Mouse (Mus musculus) neural tube, embryonic 14.5 days (tissue): ENCODE measurements around the gene Gad1. TPM values are rescaled to one million over a fixed set of nuclear protein-coding genes. Genes with fewer than 3 reads are reported as not detected.
A peak's percentile ranks its signal among the peaks of the same experiment; 100 is the strongest.
"Not testable (repeated sequence)": the region's sequence is repeated elsewhere in the genome, so short reads cannot be mapped to it uniquely, and the experiment has no call there.

Experiments
- ATAC-seq: fragments of 200-750 bp; cut with Nextera tagmentation; 2 replicates; pipeline ENCODE4 v1.8.0; 2017; ENCODE audit warnings: low read depth, mild to moderate bottlenecking, moderate TSS enrichment, moderate library complexity
- H3K27ac ChIP-seq: fragments of 300-500 bp; sonication (generic); 2 replicates; pipeline ENCODE4 v1.5.1; 2014; ENCODE audit warnings: low read depth, mild to moderate bottlenecking, control low read depth, low read length, moderate library complexity, mixed read lengths
- H3K27me3 ChIP-seq: fragments of 300-500 bp; sonication (generic); 2 replicates; pipeline ENCODE4 v1.6.1; 2014; ENCODE audit warnings: low read length; ENCODE audit not compliant: control insufficient read depth, insufficient read depth
- H3K36me3 ChIP-seq: fragments of 300-500 bp; sonication (generic); 2 replicates; pipeline ENCODE4 v1.6.1; 2014; ENCODE audit warnings: low read length, mixed read lengths; ENCODE audit not compliant: control insufficient read depth, insufficient read depth
- H3K4me1 ChIP-seq: fragments of 300-500 bp; sonication (generic); 2 replicates; pipeline ENCODE4 v1.6.1; 2014; ENCODE audit warnings: low read length; ENCODE audit not compliant: control insufficient read depth, insufficient read depth
- H3K4me2 ChIP-seq: fragments of 300-500 bp; sonication (generic); 2 replicates; pipeline ENCODE4 v1.6.1; 2014; ENCODE audit warnings: mild to moderate bottlenecking, low read depth, low read length, control low read depth
- H3K4me3 ChIP-seq: fragments of 300-500 bp; sonication (generic); 2 replicates; pipeline ENCODE4 v1.5.1; 2014; ENCODE audit warnings: low read depth, low read length, control low read depth, mixed read lengths
- H3K9ac ChIP-seq: fragments of 300-500 bp; sonication (generic); replicated peaks from 2 replicates; pipeline ENCODE4 v1.6.1; 2014; ENCODE audit warnings: low read depth, mild to moderate bottlenecking, control low read depth, low read length, mixed read lengths
- H3K9me3 ChIP-seq: fragments of 300-500 bp; sonication (generic); 2 replicates; pipeline ENCODE4 v1.6.1; 2016; ENCODE audit warnings: low read length; ENCODE audit not compliant: control insufficient read depth
- WGBS: fragments of 180-500 bp; shearing (Covaris S2); extraction: QIAGEN DNeasy Blood & Tissue Kit; methylation state at CpG from one replicate; pipeline ENCODE4 v1.1.7; 2014; 5-methylcytosine and 5-hydroxymethylcytosine counted together
- polyA plus RNA-seq: library from polyadenylated mRNA; unstranded; fragments of >200 nt; fragmentation: Nextera tagmentation; extraction: Ambion mirVana; gene quantifications from 2 replicates; pipeline ENCODE4 v1.2.1, GENCODE M21; 2014

Gad1 gene
- 84.1 and 119 TPM in 2 replicates for polyA plus RNA-seq

DNA sequence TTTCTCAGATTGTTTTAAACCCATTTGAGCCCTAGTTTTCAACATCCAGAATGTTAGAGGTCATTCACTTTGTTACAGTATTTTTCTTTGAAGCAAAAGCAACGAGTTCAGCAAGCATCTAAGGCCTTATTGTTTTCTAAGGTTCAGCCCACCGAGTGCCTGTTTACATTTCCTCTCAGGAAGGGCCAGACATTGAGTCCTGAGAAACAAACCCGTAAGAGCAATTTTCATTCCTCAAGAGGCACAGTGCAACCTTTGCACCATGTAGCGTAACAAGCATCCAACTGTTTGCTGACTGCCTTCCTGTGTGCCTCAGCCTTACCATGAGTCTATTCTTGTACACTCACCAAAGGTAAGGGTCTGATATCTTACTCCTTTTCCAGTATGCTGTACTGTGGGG, at the start of gene Gad1:
Gene Gad1, plus strand, starts transcription at position 301 of the 400 bp plus-strand sequence.
- H3K4me2 ChIP-seq = no peak within 1 kb of the TSS
- H3K4me1 ChIP-seq = no peaks in the 10 kb centered on the region
- no peak for ATAC-seq
- H3K27ac ChIP-seq = no peak within 1 kb of the TSS
- WGBS = 64% methylated on average over 4 of the region's 4 CpGs
- no peaks in the 10 kb centered on the region for H3K36me3 ChIP-seq
- no peaks in the 10 kb centered on the region for H3K27me3 ChIP-seq
- H3K9me3 ChIP-seq = no peaks in the 10 kb centered on the region
- no peak within 1 kb of the TSS for H3K9ac ChIP-seq
- no peak within 1 kb of the TSS for H3K4me3 ChIP-seq

DNA sequence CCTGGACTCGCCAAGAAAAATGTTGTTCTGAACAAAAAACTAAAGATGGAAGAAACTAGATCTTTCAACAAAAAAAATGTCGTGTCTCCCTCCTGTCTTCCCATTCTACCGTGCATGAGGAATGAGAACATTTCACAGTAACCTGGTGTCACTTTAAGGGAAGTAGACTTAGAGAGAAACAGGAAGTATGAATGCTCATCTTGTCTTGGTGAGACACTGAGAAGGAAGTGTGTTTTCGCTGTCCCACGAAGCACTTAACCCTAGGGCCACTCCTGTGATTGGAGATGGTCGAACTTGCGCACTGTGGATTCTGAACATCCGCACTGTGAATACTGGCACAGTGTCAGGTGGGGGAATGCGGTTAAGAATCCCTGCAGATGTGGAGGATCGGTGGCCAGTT, 49.4 kb upstream of the Gad1 start:
- Histone ChIP-seq H3K9me3 (no peaks in the 10 kb centered on the region), H3K4me3 (no peak overlapping the region), H3K27ac (no peak overlapping the region), H3K36me3 (no peaks in the 10 kb centered on the region), H3K4me1 (peaks cover 1% of the 10 kb centered on the region), H3K27me3 (no peaks in the 10 kb centered on the region), H3K9ac (no peak overlapping the region), H3K4me2 (no peak overlapping the region)
- no peak for ATAC-seq
- WGBS = 85% methylated on average over 10 of the region's 10 CpGs

DNA sequence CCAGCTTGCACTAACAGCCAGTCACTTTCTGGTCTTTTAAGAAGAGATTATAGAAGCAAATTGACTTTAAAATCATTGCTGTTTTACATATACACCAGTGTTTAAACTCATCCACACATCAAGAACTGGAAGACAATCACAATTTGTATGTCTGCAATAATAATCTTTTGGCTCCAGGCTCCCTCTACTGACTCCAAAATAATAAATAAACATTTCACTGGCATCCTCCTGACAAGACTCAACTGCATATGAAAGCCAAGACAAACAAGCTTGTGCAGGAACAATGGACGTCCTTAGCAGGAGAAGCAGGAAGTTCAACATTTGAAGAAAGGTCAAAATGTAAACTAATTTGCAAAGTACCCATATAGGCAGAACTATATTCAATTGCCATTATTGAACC, 47.6 kb upstream of the Gad1 start:
- no peak overlapping the region for H3K9ac ChIP-seq
- WGBS = 44% methylated on average over 1 of the region's 1 CpGs
- H3K4me3 ChIP-seq = no peak overlapping the region
- H3K4me1 ChIP-seq = peaks cover 4% of the 10 kb centered on the region
- H3K27me3 ChIP-seq = no peaks in the 10 kb centered on the region
- ATAC-seq = no peak
- H3K9me3 ChIP-seq = no peaks in the 10 kb centered on the region
- no peak overlapping the region for H3K27ac ChIP-seq
- H3K36me3 ChIP-seq = no peaks in the 10 kb centered on the region
- H3K4me2 ChIP-seq = no peak overlapping the region

DNA sequence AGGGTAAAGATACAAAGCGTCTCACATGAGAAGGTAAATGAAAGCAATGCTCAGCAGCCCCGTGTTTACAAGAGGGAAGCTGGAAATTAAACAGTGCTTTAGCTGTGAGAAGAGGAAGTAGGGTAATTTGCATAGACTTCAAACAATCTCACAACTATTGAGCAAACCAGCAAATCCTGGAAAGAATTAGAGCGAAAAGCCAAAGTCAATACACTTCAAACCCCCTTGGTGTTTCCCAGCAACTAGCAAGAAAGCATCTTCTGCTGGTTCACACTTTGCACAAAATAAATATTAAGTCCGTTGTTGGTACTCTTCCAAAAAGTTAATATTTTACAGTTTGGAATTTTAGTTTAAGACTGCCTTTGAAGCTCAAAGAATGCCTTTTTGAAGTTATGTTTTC, 47.0 kb upstream of the Gad1 start:
- H3K4me1 ChIP-seq = peaks cover 4% of the 10 kb centered on the region
- no peak overlapping the region for H3K27ac ChIP-seq
- no peaks in the 10 kb centered on the region for H3K9me3 ChIP-seq
- H3K27me3 ChIP-seq = no peaks in the 10 kb centered on the region
- 43% methylated on average over 4 of the region's 4 CpGs for WGBS
- H3K4me2 ChIP-seq = no peak overlapping the region
- no peaks in the 10 kb centered on the region for H3K36me3 ChIP-seq
- no peak for ATAC-seq
- H3K4me3 ChIP-seq = no peak overlapping the region
- H3K9ac ChIP-seq = no peak overlapping the region

DNA sequence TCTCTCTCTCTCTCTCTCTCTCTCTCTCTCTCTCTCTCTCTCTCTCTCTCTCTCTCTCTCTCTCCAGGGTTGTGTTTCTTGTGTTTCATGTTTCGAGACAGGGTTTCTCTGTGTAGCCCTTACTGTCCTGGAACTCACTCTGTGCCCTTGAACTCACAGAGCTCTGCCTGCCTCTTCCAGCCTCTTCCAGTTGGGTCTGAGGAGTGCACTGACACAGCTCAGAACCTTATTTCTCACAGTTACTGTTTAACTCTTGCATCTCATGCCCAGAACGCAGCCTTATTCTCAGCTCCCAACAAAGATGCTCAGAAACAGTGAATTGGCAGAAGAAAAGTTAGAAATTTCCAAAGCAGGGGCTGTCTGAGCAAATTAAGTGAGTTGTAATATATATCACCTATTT, 46.5 kb upstream of the Gad1 start:
- no peak overlapping the region for H3K9ac ChIP-seq
- H3K27ac ChIP-seq = no peak overlapping the region
- no peaks in the 10 kb centered on the region for H3K36me3 ChIP-seq
- H3K27me3 ChIP-seq = no peaks in the 10 kb centered on the region
- H3K4me1 ChIP-seq = peaks cover 4% of the 10 kb centered on the region
- H3K9me3 ChIP-seq = no peaks in the 10 kb centered on the region
- no peak overlapping the region for H3K4me3 ChIP-seq
- no peak overlapping the region for H3K4me2 ChIP-seq
- 61% methylated on average over 2 of the region's 2 CpGs for WGBS
- ATAC-seq = no peak

DNA sequence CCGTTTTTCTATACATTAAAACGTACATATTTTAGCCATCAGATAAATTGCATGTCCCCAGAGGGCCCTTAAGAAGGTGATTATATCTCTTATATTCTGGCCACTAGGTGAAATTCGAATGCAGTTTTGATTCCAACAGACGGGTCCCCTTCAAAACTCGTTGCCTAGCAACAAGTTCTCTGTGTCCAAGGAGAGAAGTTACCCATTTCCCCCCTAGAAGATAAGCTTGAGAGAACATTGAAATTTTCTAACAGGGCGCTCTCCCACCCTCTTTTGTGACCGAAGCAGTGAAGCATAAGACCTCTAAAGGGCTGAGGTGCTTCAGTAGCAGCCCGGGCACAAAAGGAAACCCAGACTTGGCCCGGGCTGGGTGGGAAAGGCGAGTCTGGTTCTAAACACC, 44.4 kb upstream of the Gad1 start, which contains the start of gene Erich2:
Gene Erich2, plus strand, starts transcription at position 324 of the 400 bp plus-strand sequence.
- peak within 1 kb of the TSS; percentile 92 for H3K4me2 ChIP-seq
- no peaks in the 10 kb centered on the region for H3K36me3 ChIP-seq
- 14% methylated on average over 10 of the region's 10 CpGs for WGBS
- H3K9me3 ChIP-seq = no peaks in the 10 kb centered on the region
- peak within 1 kb of the TSS; percentile 47 for H3K9ac ChIP-seq
- H3K27me3 ChIP-seq = no peaks in the 10 kb centered on the region
- no peak within 1 kb of the TSS for H3K27ac ChIP-seq
- ATAC-seq = no peak
- peak within 1 kb of the TSS; percentile 50 for H3K4me3 ChIP-seq
- H3K4me1 ChIP-seq = peaks cover 4% of the 10 kb centered on the region

DNA sequence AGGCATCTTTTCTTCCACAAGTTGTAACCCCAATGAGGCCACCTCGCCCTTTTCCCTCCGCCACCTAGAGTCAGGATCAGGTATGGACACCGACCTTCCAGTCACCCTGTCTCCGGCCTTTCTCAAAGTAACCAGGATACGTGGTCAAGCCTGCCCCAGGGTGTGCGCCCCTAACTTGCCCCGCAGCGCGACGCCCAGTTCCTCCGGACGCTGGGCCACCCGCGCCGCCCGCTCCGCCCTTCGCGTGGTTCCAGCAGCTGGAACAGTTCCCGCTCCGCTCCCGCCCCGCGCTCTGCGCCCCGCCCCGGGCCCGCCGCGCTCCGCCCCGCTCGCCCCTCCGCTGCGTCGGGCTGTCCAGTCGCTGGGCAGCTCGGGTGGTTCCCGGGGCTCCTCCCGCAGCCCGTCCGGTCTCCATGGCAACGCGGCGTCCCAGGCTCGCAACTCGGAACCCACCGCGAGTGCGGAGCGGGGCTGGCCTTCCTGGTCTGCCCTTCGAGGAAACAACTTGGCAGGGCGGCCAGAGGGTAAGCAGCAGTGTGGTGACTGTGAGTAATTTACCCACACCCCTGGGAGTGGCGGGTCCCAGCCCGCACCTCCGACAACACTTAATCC, 43.7 kb upstream of the Gad1 start:
- 1% methylated on average over 56 of the region's 56 CpGs for WGBS
- peak overlapping the region; percentile 92 for H3K4me2 ChIP-seq
- no peak overlapping the region for H3K27ac ChIP-seq
- peak overlapping the region; percentile 50 for H3K4me3 ChIP-seq
- peak; percentile 97 for ATAC-seq
- H3K9ac ChIP-seq = peak overlapping the region; percentile 47
- H3K36me3 ChIP-seq = no peaks in the 10 kb centered on the region
- no peaks in the 10 kb centered on the region for H3K9me3 ChIP-seq
- H3K27me3 ChIP-seq = no peaks in the 10 kb centered on the region
- H3K4me1 ChIP-seq = peaks cover 4% of the 10 kb centered on the region

DNA sequence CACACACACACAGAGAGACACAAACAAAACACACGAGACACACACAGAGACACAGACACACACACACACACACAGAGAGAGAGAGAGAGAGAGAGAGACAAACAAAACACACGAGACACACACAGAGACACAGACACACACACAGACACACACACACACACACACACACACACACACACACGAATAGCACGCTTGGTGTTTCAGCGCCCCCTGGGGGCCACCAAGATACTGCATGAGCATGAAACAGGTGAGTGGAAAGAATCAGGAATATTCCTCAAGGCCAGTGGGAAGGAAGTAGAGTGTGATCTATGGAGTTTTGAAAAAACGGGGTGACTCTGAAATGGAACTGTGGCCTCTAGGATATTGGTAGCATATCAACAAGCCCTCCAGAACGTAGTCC, 14.6 kb upstream of the Gad1 start:
- not testable (repeated sequence) for H3K4me1 ChIP-seq, H3K4me3 ChIP-seq, H3K9ac ChIP-seq, H3K9me3 ChIP-seq, H3K27me3 ChIP-seq, H3K36me3 ChIP-seq, H3K4me2 ChIP-seq, ATAC-seq, H3K27ac ChIP-seq
- WGBS = 51% methylated on average over 7 of the region's 7 CpGs

DNA sequence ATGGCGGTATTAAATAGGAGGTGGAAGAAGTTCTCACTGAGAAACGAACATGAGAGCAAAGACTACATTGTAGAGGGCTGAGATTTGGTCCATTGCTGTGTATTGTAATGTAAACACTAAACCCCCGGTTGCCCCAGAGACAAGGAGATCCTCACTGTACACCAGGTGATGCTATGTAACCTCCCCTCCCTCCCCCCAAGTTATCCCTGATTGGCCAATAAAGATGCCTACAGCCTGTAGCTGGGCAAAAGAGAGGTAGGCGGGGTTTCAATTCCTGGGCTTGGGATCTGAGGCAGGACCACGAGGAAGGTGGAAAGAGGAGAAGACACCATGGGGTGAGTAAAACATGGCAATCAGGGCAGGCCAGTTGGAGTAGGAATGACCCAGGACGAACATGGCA, 2.2 kb upstream of the Gad1 start:
- Histone ChIP-seq H3K9me3 (no peaks in the 10 kb centered on the region), H3K4me2 (no peak overlapping the region), H3K9ac (no peak overlapping the region), H3K4me1 (no peaks in the 10 kb centered on the region), H3K36me3 (no peaks in the 10 kb centered on the region), H3K4me3 (no peak overlapping the region), H3K27me3 (no peaks in the 10 kb centered on the region), H3K27ac (no peak overlapping the region)
- WGBS = 67% methylated on average over 6 of the region's 6 CpGs
- no peak for ATAC-seq
